In genomic region chr5:119273203-119273602, GRCm38 (mm10) we compare ENCODE assay signal across 20 mouse cellular contexts.
"Had no signal": no experiment of that assay in that cellular context is flagged by ENCODE, and none has a peak within 500 bp of the region (broad histone marks: within the 10 kb centered on the region; RNA-seq: fewer than 3 reads in every experiment).

No protein-coding gene starts in this region.

- H3K27ac ChIP-seq: kidney, postnatal 0 days; layer of hippocampus, adult 2 months; limb, embryonic 13.5 days; liver, embryonic 13.5 days; midbrain, embryonic 12.5 days; midbrain, embryonic 15.5 days; neural tube, embryonic 13.5 days had no signal

- H3K4me1 ChIP-seq: liver, embryonic 13.5 days; megakaryocyte, embryonic 14.5 days; midbrain, embryonic 12.5 days; midbrain, embryonic 15.5 days; neural tube, embryonic 13.5 days had no signal

- H3K27me3 ChIP-seq: liver, embryonic 13.5 days; megakaryocyte, embryonic 14.5 days; midbrain, embryonic 12.5 days; midbrain, embryonic 15.5 days; neural tube, embryonic 13.5 days had no signal

- H3K9me3 ChIP-seq: limb, embryonic 10.5 days; limb, embryonic 13.5 days; liver, embryonic 13.5 days; midbrain, embryonic 12.5 days; midbrain, embryonic 15.5 days; neural tube, embryonic 13.5 days had no signal

- DNase-seq: kidney, adult 18-20 months; kidney, adult 9 months; kidney, postnatal 25 days; layer of hippocampus, adult 9-11 months; liver; liver, embryonic 13.5 days; lung, postnatal 36 days; retina, postnatal 1 day; right cerebral cortex, postnatal 25 days; thymus, adult 18-20 months; thymus, postnatal 36 days had no signal

- ATAC-seq: intestine, embryonic 16.5 days; midbrain, embryonic 15.5 days had no signal

- H3K36me3 ChIP-seq: limb, embryonic 10.5 days; limb, embryonic 13.5 days; liver, embryonic 13.5 days; midbrain, embryonic 12.5 days; midbrain, embryonic 15.5 days; neural tube, embryonic 13.5 days had no signal

- H3K4me3 ChIP-seq: layer of hippocampus, adult 2 months; limb, embryonic 10.5 days; limb, embryonic 13.5 days; liver, embryonic 13.5 days; megakaryocyte, embryonic 14.5 days; midbrain, embryonic 12.5 days; midbrain, embryonic 15.5 days; neural tube, embryonic 13.5 days had no signal

- H3K9ac ChIP-seq: limb, embryonic 13.5 days; liver, embryonic 13.5 days; midbrain, embryonic 12.5 days; midbrain, embryonic 15.5 days; neural tube, embryonic 13.5 days had no signal

- H3K4me2 ChIP-seq: limb, embryonic 13.5 days; liver, embryonic 13.5 days; midbrain, embryonic 12.5 days; midbrain, embryonic 15.5 days; neural tube, embryonic 13.5 days had no signal
